Mouse (Mus musculus): ENCODE measurements around the gene Armc8. TPM values are rescaled to one million over a fixed set of nuclear protein-coding genes. Genes with fewer than 3 reads are reported as not detected.
"Not testable (repeated sequence)": the region's sequence is repeated elsewhere in the genome, so short reads cannot be mapped to it uniquely, and the experiment has no call there.

Armc8 gene
- 12.5 and 13.5 TPM in 2 replicates for polyA plus RNA-seq (2012; rRNA removed)

DNA sequence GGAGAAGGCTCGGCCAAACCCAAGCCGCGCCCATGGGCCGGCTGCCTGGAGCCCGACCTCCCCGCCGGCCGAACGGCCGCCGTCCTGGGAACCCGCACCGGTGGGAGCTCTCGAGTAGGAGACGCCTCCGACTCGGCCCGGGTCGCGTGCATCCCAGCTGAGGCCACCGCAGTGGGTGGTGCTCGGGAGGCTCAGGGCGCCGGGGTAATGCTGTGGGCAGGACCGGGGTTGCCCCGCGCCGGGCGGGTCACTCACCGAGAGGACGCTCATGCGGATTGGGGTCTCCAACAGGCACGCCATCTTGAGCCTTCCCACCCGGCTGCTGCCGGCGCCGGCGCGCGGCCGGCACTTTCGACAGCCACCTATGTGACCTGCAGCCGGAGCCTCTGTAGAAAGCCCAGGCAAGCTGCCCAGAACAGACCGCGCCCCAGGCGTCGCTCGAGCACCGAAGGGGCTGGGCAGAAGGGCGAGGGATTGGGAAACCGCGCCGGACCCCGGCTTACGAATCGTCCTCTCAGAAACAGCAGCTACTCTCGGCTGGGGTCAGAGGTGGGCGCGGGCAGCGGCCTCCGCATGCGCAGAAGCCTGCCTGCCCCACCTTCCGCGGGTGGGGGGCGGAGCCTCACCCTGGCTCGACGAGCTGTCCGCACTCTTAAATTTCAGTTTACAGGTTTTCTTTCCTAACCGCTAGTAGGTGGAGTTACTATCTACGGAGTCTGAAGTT, at the start of gene Armc8:
Armc8 (minus strand) TSS at position 553 of the 724 bp plus-strand sequence.
- no peak for DNase-seq (ENCODE audit: low read depth)

DNA sequence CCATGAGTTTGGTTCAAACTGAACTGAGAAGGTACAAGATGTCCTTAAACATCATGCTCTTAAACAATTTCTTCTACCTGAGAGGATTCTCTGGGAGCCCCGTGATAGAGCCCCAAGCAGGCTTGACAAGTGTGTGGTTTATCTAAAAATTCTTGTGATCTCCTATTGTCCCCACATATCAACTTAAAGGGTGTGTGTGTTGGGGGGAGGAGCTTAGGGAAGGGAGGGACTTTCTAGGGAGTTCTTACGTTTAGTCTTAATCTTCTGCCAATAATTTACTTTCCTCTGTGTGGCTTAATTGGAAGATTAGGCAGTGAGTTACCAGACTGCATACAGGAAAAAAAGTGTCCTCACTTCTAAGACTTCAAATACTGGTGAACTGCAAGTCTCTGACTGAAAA, 43.5 kb upstream of the Armc8 start, which contains the start of gene A4gnt:
A4gnt (plus strand) TSS at position 301 of the 400 bp plus-strand sequence.
- no peak for DNase-seq (ENCODE audit: low read depth)

DNA sequence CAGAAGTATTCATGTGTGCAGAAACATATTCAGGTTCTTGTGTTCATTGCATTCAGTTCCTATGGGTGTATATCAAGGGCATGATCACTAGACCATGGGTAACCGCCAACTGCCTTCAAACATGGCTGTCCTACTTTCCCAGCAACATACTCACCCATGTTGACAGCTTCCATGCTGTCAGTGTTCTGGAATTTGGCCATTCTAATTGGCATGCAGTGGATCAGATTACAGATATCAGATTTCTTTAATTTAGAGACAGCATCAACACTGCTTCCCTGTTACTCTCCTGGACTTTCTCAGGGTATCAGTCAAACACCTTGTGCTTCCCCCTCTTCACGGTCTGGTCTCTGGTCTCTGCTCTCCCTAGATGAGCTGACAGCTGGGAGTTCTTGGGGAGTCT, 34.9 kb upstream of the Armc8 start:
- no peak for DNase-seq (ENCODE audit: low read depth)

GRCm38 (mm10) chr9:99599127-99599526, 30.4 kb upstream of the Armc8 start:
- not testable (repeated sequence) for DNase-seq (ENCODE audit: low read depth)

GRCm38 (mm10) chr9:99591144-99591543, 22.4 kb upstream of the Armc8 start:
- DNase-seq (ENCODE audit: low read depth): no peak

DNA sequence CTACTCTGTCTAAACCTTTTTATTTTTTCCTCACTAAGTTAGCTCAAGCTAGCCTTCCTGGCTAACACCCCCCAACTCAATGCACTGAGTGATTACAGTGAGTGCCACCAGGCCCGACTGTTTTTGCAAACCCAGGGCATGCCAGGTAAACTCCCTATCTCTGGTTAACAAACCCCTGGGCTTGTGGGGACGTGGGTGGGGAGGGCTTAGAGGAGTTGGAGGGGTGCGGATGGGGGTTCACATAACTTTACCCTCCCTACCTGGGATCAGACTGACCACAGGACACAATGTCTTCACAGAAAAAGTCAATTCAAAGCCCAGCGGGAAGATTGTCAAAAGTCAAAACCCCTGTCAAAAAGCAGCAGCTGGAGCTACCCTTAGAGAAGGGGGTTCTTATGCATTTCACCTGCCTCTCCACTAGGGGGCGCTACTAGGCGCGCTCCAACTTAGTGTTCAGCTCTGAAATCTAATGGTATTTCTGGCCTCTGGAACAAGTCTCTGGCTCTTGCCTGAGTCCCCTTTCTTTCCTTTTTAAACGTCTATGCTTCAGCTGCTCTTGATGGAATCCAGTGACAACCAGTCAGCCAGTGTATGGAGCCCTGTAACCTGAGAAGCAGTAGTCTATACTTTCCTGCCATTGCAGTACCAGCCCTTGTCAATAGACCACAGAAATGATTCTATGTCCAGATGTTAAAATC, 19.0 kb upstream of the Armc8 start:
- DNase-seq (ENCODE audit: low read depth): no peak

- no peak for DNase-seq (ENCODE audit: low read depth)
These were observed 12.0 kb upstream of the Armc8 start for GRCm38 (mm10) chr9:99580655-99581054.

DNA sequence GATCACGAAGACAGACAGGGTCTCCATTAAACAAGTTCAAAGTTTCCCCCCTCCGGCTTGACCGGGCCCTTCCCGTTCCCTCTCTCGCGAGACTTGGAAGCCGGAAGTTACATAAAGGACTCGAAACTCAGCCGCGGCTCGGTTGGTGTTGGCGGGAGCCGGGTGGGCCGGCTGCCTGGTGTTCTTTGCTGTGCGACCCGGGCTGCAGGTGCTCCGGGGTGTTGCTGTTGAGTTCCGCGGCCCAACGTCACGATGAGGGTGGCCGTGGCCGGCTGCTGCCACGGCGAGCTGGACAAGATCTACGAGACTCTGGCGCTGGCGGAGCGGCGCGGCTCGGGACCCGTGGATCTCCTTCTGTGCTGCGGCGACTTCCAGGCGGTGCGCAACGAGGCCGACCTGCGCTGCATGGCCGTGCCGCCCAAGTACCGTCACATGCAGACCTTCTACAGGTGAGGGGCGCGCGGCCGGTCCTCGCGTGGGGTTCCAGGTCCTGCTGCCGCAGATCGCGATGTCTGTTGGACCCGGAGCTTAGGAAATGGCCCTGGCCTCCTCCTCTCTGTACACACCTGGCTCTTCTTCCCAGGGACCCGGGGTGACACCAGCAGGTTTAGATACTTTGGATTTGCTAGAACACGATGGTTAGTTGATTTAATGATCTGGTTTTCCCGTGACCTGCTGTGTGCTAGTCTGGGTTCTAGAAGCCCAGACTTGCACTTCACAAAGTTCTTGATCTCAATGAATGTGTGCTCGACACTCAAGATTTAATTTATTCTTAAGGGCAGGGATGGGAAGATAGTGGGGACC, 7.2 kb upstream of the Armc8 start, which contains the start of gene Dbr1:
Dbr1 (plus strand) TSS at position 123 of the 804 bp plus-strand sequence.
- no peak for DNase-seq (ENCODE audit: low read depth)

DNA sequence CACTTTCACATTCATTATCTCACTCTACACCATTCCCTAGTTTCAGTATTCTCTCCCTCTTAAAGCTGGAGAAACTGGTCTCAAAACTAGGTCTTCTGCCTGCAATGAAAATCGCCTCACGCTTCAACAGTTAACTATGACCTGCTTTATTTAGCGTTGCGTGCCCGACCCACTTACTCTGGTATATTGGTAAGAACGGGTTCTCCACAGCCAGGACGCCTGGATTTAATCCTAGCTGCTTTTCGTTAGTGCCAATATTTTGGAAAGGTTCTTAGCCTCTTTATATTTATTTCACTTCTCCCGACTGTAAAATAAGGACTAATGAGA, 335 bp upstream of the Armc8 start:
- no peak for DNase-seq (ENCODE audit: low read depth)

DNA sequence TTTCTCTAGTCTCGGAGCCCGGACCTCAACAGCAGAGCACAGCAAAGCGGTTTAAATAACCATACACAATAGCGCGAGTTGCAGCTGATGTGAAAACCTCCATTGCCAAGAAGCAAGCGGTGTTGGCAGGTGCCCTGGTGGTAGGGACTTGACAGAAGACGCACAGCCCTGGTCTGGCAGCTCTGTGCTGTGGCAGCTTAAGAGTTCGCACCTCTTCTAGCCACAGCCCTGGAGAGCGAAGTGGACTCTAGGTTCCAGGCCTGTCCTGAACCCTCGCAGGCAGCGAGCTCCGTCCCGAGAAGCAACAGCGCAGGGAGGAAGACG, 714 bp downstream of the Armc8 start:
- DNase-seq (ENCODE audit: low read depth): no peak

- no peak for DNase-seq (ENCODE audit: low read depth)
These were observed 5.0 kb downstream of the Armc8 start for GRCm38 (mm10) chr9:99563714-99564113.

DNA sequence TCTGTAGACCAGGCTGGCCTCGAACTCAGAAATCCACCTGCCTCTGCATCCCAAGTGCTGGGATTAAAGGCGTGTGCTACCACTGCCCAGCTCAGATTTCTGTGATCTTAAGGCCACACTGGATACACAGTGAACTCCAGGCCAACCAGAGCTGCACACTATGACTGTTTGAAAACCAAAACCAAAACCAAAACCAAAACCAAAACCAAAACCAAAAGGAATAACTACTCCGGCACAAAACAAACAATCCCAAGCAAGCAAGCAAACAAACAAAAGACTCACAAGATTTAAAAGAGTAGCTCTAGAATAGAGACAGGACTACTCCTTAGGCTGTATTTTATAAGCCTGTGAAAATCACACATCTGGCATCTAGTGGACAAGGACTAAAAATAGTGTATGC, 8.3 kb downstream of the Armc8 start:
- no peak for DNase-seq (ENCODE audit: low read depth)

- no peak for DNase-seq (ENCODE audit: low read depth)
These were observed 9.2 kb downstream of the Armc8 start for GRCm38 (mm10) chr9:99559557-99559904.

DNA sequence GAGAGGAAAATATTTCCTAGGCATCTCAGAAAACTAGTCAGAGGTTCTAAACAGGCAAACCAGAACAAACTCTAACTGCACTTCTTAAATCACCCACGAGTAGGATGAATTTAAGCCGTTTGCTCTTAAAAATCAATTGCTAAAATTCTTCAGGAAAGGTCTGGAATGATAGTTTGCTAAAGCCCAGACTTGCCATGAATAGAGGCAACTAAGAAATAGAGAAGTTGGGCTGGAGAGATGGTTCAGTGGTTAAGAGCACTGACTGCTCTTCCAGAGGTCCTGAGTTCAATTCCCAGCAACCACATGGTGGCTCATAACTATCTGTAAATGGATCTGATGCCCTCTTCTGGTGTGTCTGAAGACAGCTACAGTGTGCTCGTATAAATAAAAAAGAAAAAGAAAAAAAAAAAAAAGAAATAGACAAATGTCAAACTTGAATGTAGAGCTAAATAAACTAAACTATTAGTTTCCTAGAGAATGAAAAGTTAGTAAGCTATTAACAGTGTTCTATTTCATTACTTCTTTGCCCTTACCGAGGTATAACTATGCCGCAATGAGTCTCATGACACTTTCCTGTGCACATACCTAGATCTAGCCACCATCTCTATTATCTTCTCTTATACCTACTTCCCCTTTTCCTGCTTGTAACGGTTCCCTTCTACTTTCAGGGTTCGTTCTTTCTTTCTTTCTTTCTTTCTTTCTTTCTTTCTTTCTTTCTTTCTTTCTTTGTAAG, 9.7 kb downstream of the Armc8 start:
- DNase-seq (ENCODE audit: low read depth): no peak

- DNase-seq (ENCODE audit: low read depth): no peak
These were observed 11.0 kb downstream of the Armc8 start for GRCm38 (mm10) chr9:99557580-99558300.

DNA sequence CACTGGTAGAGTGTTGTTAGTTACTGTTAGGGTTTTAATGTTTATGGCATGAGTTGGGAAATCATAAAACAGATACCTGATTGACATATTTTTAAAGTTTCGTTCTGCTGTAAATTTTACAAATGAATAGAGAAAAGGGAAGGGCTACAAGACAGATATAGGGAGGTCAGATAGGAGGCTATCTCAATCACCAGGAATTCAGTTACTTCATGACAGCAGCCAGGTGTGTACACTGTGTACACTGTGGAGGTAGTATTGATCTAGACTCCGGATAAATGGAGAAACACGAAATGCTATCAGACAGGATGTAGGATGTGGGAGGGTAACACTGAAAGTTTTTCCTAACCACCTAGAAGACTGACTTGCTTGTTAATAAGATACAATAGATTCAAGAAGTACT, 13.4 kb downstream of the Armc8 start:
- DNase-seq (ENCODE audit: low read depth): no peak

DNA sequence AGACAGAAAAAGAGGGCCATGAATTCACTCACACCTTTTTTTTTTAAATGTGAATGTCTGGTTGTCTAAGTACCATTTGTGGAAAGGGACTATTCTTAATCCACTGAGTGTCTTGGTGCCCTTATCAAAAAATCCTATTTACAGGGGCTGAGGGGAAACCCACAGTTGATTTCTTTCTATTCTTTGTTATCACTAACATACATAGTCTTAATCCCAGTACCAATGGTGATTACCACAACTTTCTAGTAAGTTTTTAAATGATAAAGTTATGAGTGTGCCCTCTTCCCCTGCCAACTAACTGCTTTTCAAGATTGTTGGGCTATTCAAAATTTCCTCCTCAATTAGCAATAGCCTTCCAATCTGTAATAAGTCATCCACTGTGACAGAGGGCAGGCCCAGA, 14.6 kb downstream of the Armc8 start:
- DNase-seq (ENCODE audit: low read depth): no peak

DNA sequence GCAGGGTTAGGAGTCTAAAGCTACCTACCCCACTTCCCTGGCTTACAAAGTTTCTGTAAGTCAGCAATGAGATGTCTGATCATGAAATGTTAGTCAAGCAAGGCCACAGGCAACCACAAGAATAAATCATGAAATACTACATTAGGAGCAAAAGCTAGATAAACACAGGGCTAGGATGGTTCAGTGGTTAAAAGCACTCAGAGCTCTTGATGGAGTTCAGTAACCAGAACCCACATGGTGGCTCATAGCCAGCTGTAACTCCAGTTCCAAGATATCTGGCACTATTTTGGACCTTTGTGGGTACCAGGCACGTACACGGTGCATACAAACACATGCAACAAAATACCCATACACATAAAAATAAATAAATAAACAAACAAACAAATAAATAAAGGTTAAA, 15.7 kb downstream of the Armc8 start:
- DNase-seq (ENCODE audit: low read depth): no peak

GRCm38 (mm10) chr9:99552068-99552467, 16.6 kb downstream of the Armc8 start:
- no peak for DNase-seq (ENCODE audit: low read depth)

DNA sequence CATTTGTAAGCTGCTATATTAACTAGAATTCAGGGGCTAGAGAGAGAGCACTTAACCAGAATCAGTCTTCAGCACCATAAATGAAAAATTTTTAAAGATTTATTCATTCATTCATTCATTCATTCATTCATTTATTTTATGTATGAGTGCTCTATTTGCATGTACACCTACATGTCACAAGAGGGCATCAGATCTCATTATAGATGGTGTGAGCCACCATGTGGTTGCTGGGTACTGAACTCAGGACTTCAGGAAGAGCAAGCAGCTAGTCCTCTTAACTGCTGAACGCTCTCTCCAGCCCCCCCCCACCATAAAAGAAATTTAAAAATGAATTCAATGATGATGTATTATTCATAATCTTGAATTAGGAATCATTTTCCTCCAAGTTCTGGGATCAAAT, 22.4 kb downstream of the Armc8 start:
- no peak for DNase-seq (ENCODE audit: low read depth)

GRCm38 (mm10) chr9:99531865-99532264, 36.8 kb downstream of the Armc8 start:
- no peak for DNase-seq (ENCODE audit: low read depth)

Data from gonadal fat pad, adult 2 months (tissue).